Mouse (Mus musculus) neural tube, embryonic 13.5 days (tissue): Measurements from ENCODE around the gene Plekhm1. TPM values are rescaled to one million over a fixed set of nuclear protein-coding genes. Genes with fewer than 3 reads are reported as not detected.
A peak's percentile ranks its signal among the peaks of the same experiment; 100 is the strongest.

Experiments
- ATAC-seq: fragments of 200-750 bp; cut with Nextera tagmentation; 2 replicates; pipeline ENCODE4 v1.8.0; 2017; ENCODE audit warnings: low read depth, mild to moderate bottlenecking, moderate TSS enrichment, moderate library complexity
- H3K27ac ChIP-seq: fragments of 300-500 bp; sonication (generic); replicated peaks from 2 replicates; pipeline ENCODE4 v1.5.1; 2015; ENCODE audit warnings: moderate library complexity, mild to moderate bottlenecking, inconsistent platforms
- H3K27me3 ChIP-seq: fragments of 300-500 bp; sonication (generic); 2 replicates; pipeline ENCODE4 v1.6.1; 2015; ENCODE audit warnings: mild to moderate bottlenecking, inconsistent platforms
- H3K36me3 ChIP-seq: fragments of 300-500 bp; sonication (generic); 2 replicates; pipeline ENCODE4 v1.6.1; 2015; ENCODE audit warnings: mild to moderate bottlenecking, inconsistent platforms
- H3K4me1 ChIP-seq: fragments of 300-500 bp; sonication (generic); replicated peaks from 2 replicates; pipeline ENCODE4 v1.6.1; 2015; ENCODE audit warnings: inconsistent platforms
- H3K4me2 ChIP-seq: fragments of 300-500 bp; sonication (generic); 2 replicates; pipeline ENCODE4 v1.6.1; 2015; ENCODE audit warnings: inconsistent platforms, mild to moderate bottlenecking, moderate library complexity
- H3K4me3 ChIP-seq: fragments of 300-500 bp; sonication (generic); 2 replicates; pipeline ENCODE4 v1.5.1; 2015; ENCODE audit warnings: mild to moderate bottlenecking, inconsistent platforms
- H3K9ac ChIP-seq: fragments of 300-500 bp; sonication (generic); 2 replicates; pipeline ENCODE4 v1.6.1; 2015; ENCODE audit warnings: moderate library complexity, mild to moderate bottlenecking, inconsistent platforms
- H3K9me3 ChIP-seq: fragments of 300-500 bp; sonication (generic); 2 replicates; pipeline ENCODE4 v1.6.1; 2016; ENCODE audit warnings: inconsistent platforms
- WGBS: fragments of 180-500 bp; shearing (Covaris S2); methylation state at CpG from one replicate; pipeline ENCODE4 v1.1.7; 2015; 5-methylcytosine and 5-hydroxymethylcytosine counted together
- polyA plus RNA-seq: library from polyadenylated mRNA; unstranded; fragments of >200 nt; fragmentation: Nextera tagmentation; extraction: Ambion mirVana; gene quantifications from 2 replicates; pipeline ENCODE4 v1.2.1, GENCODE M21; 2015

The Plekhm1 gene
- polyA plus RNA-seq, 1 experiment from 2014 or later = 8.7 TPM

GRCm38 (mm10) chr11:103387870-103388526 is 24.5 kb downstream of the Plekhm1 start:
- no peak overlapping the region for H3K27ac ChIP-seq
- H3K4me1 ChIP-seq = no peaks in the 10 kb centered on the region
- H3K36me3 ChIP-seq = peaks cover 60% of the 10 kb centered on the region
- no peaks in the 10 kb centered on the region for H3K27me3 ChIP-seq
- WGBS = 89% methylated on average over 7 of the region's 7 CpGs
- H3K9ac ChIP-seq = no peak overlapping the region
- ATAC-seq = no peak
- H3K9me3 ChIP-seq = no peaks in the 10 kb centered on the region
- no peak overlapping the region for H3K4me2 ChIP-seq
- H3K4me3 ChIP-seq = no peak overlapping the region

- no peaks in the 10 kb centered on the region for H3K27me3 ChIP-seq
- H3K4me2 ChIP-seq = no peak overlapping the region
- no peak overlapping the region for H3K4me3 ChIP-seq
- no peak for ATAC-seq
- H3K9ac ChIP-seq = no peak overlapping the region
- H3K9me3 ChIP-seq = no peaks in the 10 kb centered on the region
- H3K4me1 ChIP-seq = no peaks in the 10 kb centered on the region
- WGBS = 90% methylated on average over 9 of the region's 9 CpGs
- peaks cover 48% of the 10 kb centered on the region for H3K36me3 ChIP-seq
- no peak overlapping the region for H3K27ac ChIP-seq
Observed at GRCm38 (mm10) chr11:103386827-103387226, 25.7 kb downstream of the Plekhm1 start.

GRCm38 (mm10) chr11:103381956-103382613 is 30.4 kb downstream of the Plekhm1 start:
- H3K27me3 ChIP-seq = no peaks in the 10 kb centered on the region
- peaks cover 49% of the 10 kb centered on the region for H3K36me3 ChIP-seq
- H3K4me2 ChIP-seq = no peak overlapping the region
- no peak for ATAC-seq
- no peak overlapping the region for H3K4me3 ChIP-seq
- H3K27ac ChIP-seq = no peak overlapping the region
- H3K4me1 ChIP-seq = no peaks in the 10 kb centered on the region
- no peak overlapping the region for H3K9ac ChIP-seq
- 75% methylated on average over 5 of the region's 5 CpGs for WGBS
- H3K9me3 ChIP-seq = no peaks in the 10 kb centered on the region

- Histone ChIP-seq H3K9me3 (no peaks in the 10 kb centered on the region), H3K36me3 (peaks cover 49% of the 10 kb centered on the region), H3K4me2 (no peak overlapping the region), H3K4me3 (no peak overlapping the region), H3K4me1 (no peaks in the 10 kb centered on the region), H3K9ac (no peak overlapping the region), H3K27me3 (no peaks in the 10 kb centered on the region), H3K27ac (no peak overlapping the region)
- no peak for ATAC-seq
- WGBS = 92% methylated on average over 7 of the region's 7 CpGs
Observed at GRCm38 (mm10) chr11:103381505-103381904, 31.0 kb downstream of the Plekhm1 start.

GRCm38 (mm10) chr11:103380460-103380859 is 32.0 kb downstream of the Plekhm1 start:
- no peaks in the 10 kb centered on the region for H3K9me3 ChIP-seq
- 94% methylated on average over 5 of the region's 5 CpGs for WGBS
- H3K4me2 ChIP-seq = no peak overlapping the region
- no peak for ATAC-seq
- peaks cover 55% of the 10 kb centered on the region for H3K36me3 ChIP-seq
- no peaks in the 10 kb centered on the region for H3K4me1 ChIP-seq
- H3K27ac ChIP-seq = no peak overlapping the region
- no peaks in the 10 kb centered on the region for H3K27me3 ChIP-seq
- H3K9ac ChIP-seq = no peak overlapping the region
- H3K4me3 ChIP-seq = no peak overlapping the region

- Histone ChIP-seq H3K4me2 (no peak overlapping the region), H3K36me3 (peaks cover 70% of the 10 kb centered on the region), H3K9ac (no peak overlapping the region), H3K4me3 (no peak overlapping the region), H3K4me1 (no peaks in the 10 kb centered on the region), H3K27me3 (no peaks in the 10 kb centered on the region), H3K9me3 (no peaks in the 10 kb centered on the region), H3K27ac (no peak overlapping the region)
- 95% methylated on average over 6 of the region's 6 CpGs for WGBS
- no peak for ATAC-seq
Observed at GRCm38 (mm10) chr11:103378341-103378740, 34.1 kb downstream of the Plekhm1 start.

- ATAC-seq = no peak
- no peak overlapping the region for H3K27ac ChIP-seq
- no peaks in the 10 kb centered on the region for H3K27me3 ChIP-seq
- no peak overlapping the region for H3K4me3 ChIP-seq
- WGBS = 94% methylated on average over 5 of the region's 5 CpGs
- no peak overlapping the region for H3K4me2 ChIP-seq
- peaks cover 14% of the 10 kb centered on the region for H3K4me1 ChIP-seq
- no peaks in the 10 kb centered on the region for H3K9me3 ChIP-seq
- peaks cover 80% of the 10 kb centered on the region for H3K36me3 ChIP-seq
- no peak overlapping the region for H3K9ac ChIP-seq
Observed at GRCm38 (mm10) chr11:103375772-103376171, 36.7 kb downstream of the Plekhm1 start.

GRCm38 (mm10) chr11:103375258-103375657 is 37.2 kb downstream of the Plekhm1 start:
- Histone ChIP-seq H3K9me3 (no peaks in the 10 kb centered on the region), H3K4me3 (no peak overlapping the region), H3K9ac (no peak overlapping the region), H3K36me3 (peaks cover 82% of the 10 kb centered on the region), H3K27me3 (no peaks in the 10 kb centered on the region), H3K27ac (no peak overlapping the region), H3K4me1 (peaks cover 14% of the 10 kb centered on the region), H3K4me2 (no peak overlapping the region)
- WGBS = 73% methylated on average over 1 of the region's 1 CpGs
- no peak for ATAC-seq

GRCm38 (mm10) chr11:103373922-103374321 is 38.6 kb downstream of the Plekhm1 start:
- peaks cover 14% of the 10 kb centered on the region for H3K4me1 ChIP-seq
- no peak for ATAC-seq
- WGBS = 95% methylated on average over 9 of the region's 9 CpGs
- no peak overlapping the region for H3K9ac ChIP-seq
- no peak overlapping the region for H3K4me3 ChIP-seq
- H3K36me3 ChIP-seq = peaks cover 79% of the 10 kb centered on the region
- H3K27ac ChIP-seq = no peak overlapping the region
- no peaks in the 10 kb centered on the region for H3K9me3 ChIP-seq
- H3K27me3 ChIP-seq = no peaks in the 10 kb centered on the region
- no peak overlapping the region for H3K4me2 ChIP-seq

GRCm38 (mm10) chr11:103372561-103372960 is 39.9 kb downstream of the Plekhm1 start:
- Histone ChIP-seq H3K9me3 (no peaks in the 10 kb centered on the region), H3K4me2 (no peak overlapping the region), H3K9ac (no peak overlapping the region), H3K27me3 (no peaks in the 10 kb centered on the region), H3K4me3 (no peak overlapping the region), H3K4me1 (peaks cover 14% of the 10 kb centered on the region), H3K36me3 (peaks cover 74% of the 10 kb centered on the region), H3K27ac (peak overlapping the region; percentile 49; the same call in 1 of the 2 replicates)
- no peak for ATAC-seq
- WGBS = 86% methylated on average over 4 of the region's 4 CpGs

- Histone ChIP-seq H3K4me2 (no peak overlapping the region), H3K9me3 (no peaks in the 10 kb centered on the region), H3K4me1 (peaks cover 14% of the 10 kb centered on the region), H3K27me3 (no peaks in the 10 kb centered on the region), H3K9ac (no peak overlapping the region), H3K36me3 (peaks cover 74% of the 10 kb centered on the region), H3K4me3 (no peak overlapping the region), H3K27ac (peak overlapping the region; percentile 49)
- 36% methylated on average over 3 of the region's 3 CpGs for WGBS
- no peak for ATAC-seq
Observed at GRCm38 (mm10) chr11:103372068-103372467, 40.4 kb downstream of the Plekhm1 start.

GRCm38 (mm10) chr11:103371222-103371539 is 41.3 kb downstream of the Plekhm1 start:
- 83% methylated on average over 3 of the region's 3 CpGs for WGBS
- Histone ChIP-seq H3K4me3 (no peak overlapping the region), H3K27ac (peak overlapping the region; percentile 49), H3K4me2 (no peak overlapping the region), H3K9me3 (no peaks in the 10 kb centered on the region), H3K27me3 (peaks cover under 1% of the 10 kb centered on the region; the same call in 1 of the 2 replicates), H3K36me3 (peaks cover 74% of the 10 kb centered on the region), H3K9ac (no peak overlapping the region), H3K4me1 (peaks cover 14% of the 10 kb centered on the region)
- no peak for ATAC-seq
